Mouse (Mus musculus): Measurements from ENCODE around the gene Agpat3.

- no peak for TF ChIP-seq POLR2A (IDR thresholded peaks at IDR 0.05; ENCODE audit: low read depth, low read length)
- no peak for TF ChIP-seq CTCF (IDR thresholded peaks at IDR 0.05; ENCODE audit: borderline replicate concordance, insufficient read depth, low read length)
Observed at GRCm38 (mm10) chr10:78401127-78401526, 48.8 kb upstream of the Agpat3 start.
